Mouse (Mus musculus) myocyte (in vitro differentiated cells): ENCODE results near the gene Plcb3.

Source experiments
- MYOG ChIP-seq, 3 experiments: IDR thresholded peaks; one replicate each; pipeline ENCODE4 v1.6.1; 2011; ENCODE audit warnings: control low read depth in 2 of 3, low read depth in 2 of 3, mild to moderate bottlenecking in 2 of 3; ENCODE audit not compliant: insufficient read length in 2 of 3, control insufficient read depth in 1 of 3, insufficient read depth in 1 of 3
- POLR2A ChIP-seq: IDR thresholded peaks from one replicate; pipeline ENCODE4 v1.6.1; 2011; ENCODE audit warnings: low read depth, mild to moderate bottlenecking, control low read depth, moderate library complexity; ENCODE audit not compliant: insufficient read length
- TCF3 ChIP-seq: IDR thresholded peaks from one replicate; pipeline ENCODE4 v1.6.1; 2011; ENCODE audit warnings: low read depth, control low read depth; ENCODE audit not compliant: insufficient read length

GRCm38 (mm10) chr19:6932018-6932417 lies 44.3 kb downstream of the Plcb3 start:
- TF ChIP-seq TCF3, result no peak
- TF ChIP-seq POLR2A, result no peak
- TF ChIP-seq MYOG (IDR thresholded peaks at IDR 0.05; ENCODE audit: control insufficient read depth in 1 of 3, insufficient read depth in 1 of 3, insufficient read length in 2 of 3, low read depth in 2 of 3), result no peak
